Comparison of ENCODE assay signal across 8 mouse cellular contexts in the genomic region with DNA sequence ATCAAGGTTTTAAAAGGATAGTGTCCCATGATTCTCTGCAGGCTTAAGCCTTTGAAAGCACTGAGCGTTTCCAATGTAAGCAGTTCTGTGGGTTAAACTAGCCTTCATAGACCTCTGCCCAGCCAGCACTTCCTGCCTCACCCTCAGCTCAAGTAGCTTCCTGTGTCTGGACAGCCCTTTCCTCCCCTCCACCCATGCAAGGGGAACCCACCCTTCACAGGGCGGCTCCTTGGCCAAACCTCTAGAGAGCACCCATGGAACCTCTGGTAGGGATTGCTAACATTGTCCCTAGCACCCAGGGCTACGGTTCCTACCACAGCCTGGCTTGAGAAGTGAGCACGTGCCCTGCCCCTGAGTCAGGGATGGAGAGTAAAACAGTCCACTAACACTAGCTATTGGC. TPM values are rescaled to one million over a fixed set of nuclear protein-coding genes. Genes with fewer than 3 reads are reported as not detected.
DNase-seq lines count a peak whose midpoint lies in the region; ATAC-seq lines count a peak whose summit lies in the region.

No protein-coding gene starts in this region.

- H3K27ac ChIP-seq in limb, embryonic 12.5 days = peak overlapping the region; percentile 60; the same call in 1 of the 2 replicates

- 68% methylated on average over 4 of the region's 4 CpGs for WGBS in limb, embryonic 12.5 days

- no peak overlapping the region for H3K9ac ChIP-seq in limb, embryonic 12.5 days (replicated peaks)

- H3K9me3 ChIP-seq in limb, embryonic 12.5 days = no peaks in the 10 kb centered on the region

- no peak overlapping the region for H3K4me3 ChIP-seq in limb, embryonic 12.5 days (replicated peaks)

- DNase-seq in adrenal gland, postnatal 14 days = peak; percentile 20
- no peak for DNase-seq in adrenal gland, adult 8-10 months
- DNase-seq in ZHBTc4 (ENCODE audit: low read depth, low spot score) = peak; percentile 59
- DNase-seq in heart, postnatal 25 days (ENCODE audit: low spot score) = peak; percentile 38
- DNase-seq in cerebellum, postnatal 14 days = no peak
- DNase-seq in ovary, postnatal 36 days (ENCODE audit: low spot score) = no peak
- DNase-seq in embryo, embryonic 10.5 days (ENCODE audit: low spot score) = no peak

- H3K4me2 ChIP-seq in limb, embryonic 12.5 days = no peak overlapping the region

- ATAC-seq in limb, embryonic 12.5 days (ENCODE audit: insufficient number of reproducible peaks, insufficient read depth, low FRiP score, low TSS enrichment, low read depth) = no peak

- peaks cover 16% of the 10 kb centered on the region for H3K4me1 ChIP-seq in limb, embryonic 12.5 days (replicated peaks)

- intact Hi-C loops in heart, postnatal 25 days (cut with DNase I) = no loop called here

- peaks cover 3% of the 10 kb centered on the region; the same call in 1 of the 2 replicates for H3K36me3 ChIP-seq in limb, embryonic 12.5 days

- no peaks in the 10 kb centered on the region for H3K27me3 ChIP-seq in limb, embryonic 12.5 days

RNA-seq across cellular contexts. Expression of gene Klf12, which starts 23.9 kb away (rescaled TPM):
- total RNA-seq in adrenal gland, postnatal 14 days (2021) = 16.9 and 23.0 TPM in 2 replicates
- 10 to 100 TPM; 23.8 to 38.4 (median 26.1) TPM for total RNA-seq in adrenal gland, adult 8-10 months (2022)
- 10 to 100 TPM; 16.2 to 18.6 TPM for total RNA-seq in heart, postnatal 25 days (2021)
- 31.4 and 33.7 TPM in 2 replicates for polyA plus RNA-seq in limb, embryonic 12.5 days (2016; fragmentation: Nextera tagmentation; extraction: Ambion mirVana)

Comparison
In these comparisons a context has a peak if more than half of its experiments do, and no peak if none do; other contexts are left out.
1. DNase-seq: peak in adrenal gland, postnatal 14 days (single experiment), ZHBTc4 (single experiment) and heart, postnatal 25 days (single experiment); none in adrenal gland, adult 8-10 months (single experiment), cerebellum, postnatal 14 days (0 of 2), ovary, postnatal 36 days (single experiment) and embryo, embryonic 10.5 days (single experiment).